Mouse (Mus musculus) MEL (cell line): Measurements from ENCODE around the gene Slc1a5.

Source experiments
- CTCF ChIP-seq, 3 experiments: IDR thresholded peaks in 2 of 3; conservative IDR thresholded peaks in 1 of 3; 2 replicates each; pipeline ENCODE4 v1.5.1; 2011 to 2012; ENCODE audit warnings: low read length in 3 of 3, low read depth in 2 of 3, mild to moderate bottlenecking in 2 of 3, improper control_type of control experiment in 1 of 3, inconsistent platforms in 1 of 3, mixed read lengths in 1 of 3, moderate library complexity in 1 of 3; ENCODE audit not compliant: control insufficient read depth in 1 of 3, insufficient read depth in 1 of 3, poor library complexity in 1 of 3, severe bottlenecking in 1 of 3
- GATA1 ChIP-seq: IDR thresholded peaks from 2 replicates; pipeline ENCODE4 v1.6.1; 2011; ENCODE audit warnings: low read depth, low read length, improper control_type of control experiment
- KAT2A ChIP-seq: conservative IDR thresholded peaks from 2 replicates; pipeline ENCODE4 v1.6.1; 2012; ENCODE audit warnings: low read depth, low read length, improper control_type of control experiment, inconsistent platforms
- POLR2A ChIP-seq, 2 experiments: IDR thresholded peaks; 2 replicates each; pipeline ENCODE4 v1.6.1; 2011 to 2012; ENCODE audit warnings: low read length in 2 of 2, mild to moderate bottlenecking in 2 of 2, control low read depth in 1 of 2, improper control_type of control experiment in 1 of 2, low read depth in 1 of 2, moderate library complexity in 1 of 2; ENCODE audit not compliant: control insufficient read depth in 1 of 2, insufficient read depth in 1 of 2, poor library complexity in 1 of 2
- RAD21 ChIP-seq: IDR thresholded peaks from 2 replicates; pipeline ENCODE4 v1.6.1; 2011; ENCODE audit warnings: mild to moderate bottlenecking, low read depth, low read length, improper control_type of control experiment
- SMC3 ChIP-seq: IDR thresholded peaks from 2 replicates; pipeline ENCODE4 v1.6.1; 2011; ENCODE audit warnings: low read depth, low read length, improper control_type of control experiment
- TBP ChIP-seq: IDR thresholded peaks from 2 replicates; pipeline ENCODE4 v1.8.0; 2011; ENCODE audit warnings: low read depth, low read length, improper control_type of control experiment
- ZKSCAN1 ChIP-seq: IDR thresholded peaks from 2 replicates; pipeline ENCODE4 v1.6.1; 2012; ENCODE audit warnings: low read depth, mild to moderate bottlenecking, inconsistent platforms, low read length, improper control_type of control experiment, moderate library complexity
- ZMIZ1 ChIP-seq: IDR thresholded peaks from 2 replicates; pipeline ENCODE4 v1.6.1; 2012; ENCODE audit warnings: low read depth, mild to moderate bottlenecking, inconsistent platforms, low read length, improper control_type of control experiment, moderate library complexity

DNA sequence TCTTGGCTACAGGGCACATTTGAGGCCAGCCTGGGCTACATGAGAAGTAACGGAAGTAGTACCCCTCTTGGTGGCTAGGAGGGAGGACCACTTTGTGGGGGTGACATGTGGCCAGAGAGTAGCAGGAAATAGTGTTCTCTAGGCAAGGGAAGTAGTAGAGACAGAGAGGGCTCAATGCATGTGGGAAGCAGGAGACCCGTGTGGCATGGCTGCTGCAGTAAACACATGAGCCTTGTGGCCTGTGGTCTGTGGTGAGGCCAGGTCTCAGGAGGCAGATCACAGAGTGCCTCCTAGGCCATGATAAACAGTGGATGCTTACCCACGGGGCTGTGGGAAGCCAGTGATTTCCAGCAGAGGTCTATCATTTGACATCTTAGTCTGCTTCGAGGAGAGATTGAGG lies 46.1 kb downstream of the Slc1a5 start:
- TF ChIP-seq CTCF (IDR thresholded peaks at IDR 0.05 in 2 of 3, conservative IDR thresholded peaks at IDR 0.05 in 1 of 3; ENCODE audit: control insufficient read depth in 1 of 3, insufficient read depth in 1 of 3, low read depth in 2 of 3, low read length in 3 of 3, poor library complexity in 1 of 3, severe bottlenecking in 1 of 3) (no peak), KAT2A (no peak), GATA1 (no peak), ZKSCAN1 (no peak), TBP (no peak), POLR2A (IDR thresholded peaks at IDR 0.05; ENCODE audit: control insufficient read depth in 1 of 2, insufficient read depth in 1 of 2, low read depth in 1 of 2, low read length in 2 of 2, poor library complexity in 1 of 2) (no peak), SMC3 (no peak), RAD21 (no peak), ZMIZ1 (no peak)
